Mouse (Mus musculus) kidney, adult 18-20 months (tissue): Measurements from ENCODE around the gene Megf6.

Source experiments
- DNase-seq: peaks from one replicate; pipeline ENCODE4 v3.0.0; 2021

The Megf6 gene

GRCm38 (mm10) chr4:154217711-154218350 is 47.3 kb downstream of the Megf6 start:
- DNase-seq = no peak

- DNase-seq = peak; percentile 33
Measured at GRCm38 (mm10) chr4:154222773-154223172, 52.2 kb downstream of the Megf6 start.

GRCm38 (mm10) chr4:154224267-154224969 is 53.9 kb downstream of the Megf6 start:
- DNase-seq = no peak

GRCm38 (mm10) chr4:154224970-154225309 is 54.4 kb downstream of the Megf6 start:
- DNase-seq = no peak

GRCm38 (mm10) chr4:154226678-154227077 is 56.1 kb downstream of the Megf6 start:
- DNase-seq = no peak

- no peak for DNase-seq
Measured at GRCm38 (mm10) chr4:154228336-154228735, 57.8 kb downstream of the Megf6 start.

- no peak for DNase-seq
Measured at GRCm38 (mm10) chr4:154229569-154229968, 59.0 kb downstream of the Megf6 start.

- no peak for DNase-seq
Measured at GRCm38 (mm10) chr4:154231380-154231779, 60.9 kb downstream of the Megf6 start.

- DNase-seq = no peak
Measured at GRCm38 (mm10) chr4:154232295-154232694, 61.8 kb downstream of the Megf6 start.

- DNase-seq = no peak
Measured at GRCm38 (mm10) chr4:154236001-154236400, 65.5 kb downstream of the Megf6 start.

- no peak for DNase-seq
Measured at GRCm38 (mm10) chr4:154236893-154237292, 66.4 kb downstream of the Megf6 start.

- DNase-seq = no peak
Measured at GRCm38 (mm10) chr4:154237306-154237705, 66.8 kb downstream of the Megf6 start.

GRCm38 (mm10) chr4:154239199-154239598 is 68.7 kb downstream of the Megf6 start:
- DNase-seq = no peak

- no peak for DNase-seq
Measured at GRCm38 (mm10) chr4:154240608-154241007, 70.1 kb downstream of the Megf6 start.

- DNase-seq = no peak
Measured at GRCm38 (mm10) chr4:154245342-154245741, 74.8 kb downstream of the Megf6 start.

- DNase-seq = peak; percentile 85
Measured at GRCm38 (mm10) chr4:154246115-154247040, 75.8 kb downstream of the Megf6 start.

GRCm38 (mm10) chr4:154247207-154248091 is 76.9 kb downstream of the Megf6 start:
- no peak for DNase-seq

- no peak for DNase-seq
Measured at GRCm38 (mm10) chr4:154248092-154248805, 77.7 kb downstream of the Megf6 start.

- DNase-seq = no peak
Measured at GRCm38 (mm10) chr4:154249316-154249715, 78.8 kb downstream of the Megf6 start.

- DNase-seq = no peak
Measured at GRCm38 (mm10) chr4:154252537-154253255, 82.2 kb downstream of the Megf6 start.

GRCm38 (mm10) chr4:154260755-154261154 is 90.2 kb downstream of the Megf6 start:
- DNase-seq = no peak
